Mouse (Mus musculus): ENCODE measurements at regions not wholly inside any gene's neighbourhood (a gene's known extent, or its start where the extent isn't known, plus 50 kb on each side); places are given as distances from the start of the nearest gene placed in this dataset.

DNA sequence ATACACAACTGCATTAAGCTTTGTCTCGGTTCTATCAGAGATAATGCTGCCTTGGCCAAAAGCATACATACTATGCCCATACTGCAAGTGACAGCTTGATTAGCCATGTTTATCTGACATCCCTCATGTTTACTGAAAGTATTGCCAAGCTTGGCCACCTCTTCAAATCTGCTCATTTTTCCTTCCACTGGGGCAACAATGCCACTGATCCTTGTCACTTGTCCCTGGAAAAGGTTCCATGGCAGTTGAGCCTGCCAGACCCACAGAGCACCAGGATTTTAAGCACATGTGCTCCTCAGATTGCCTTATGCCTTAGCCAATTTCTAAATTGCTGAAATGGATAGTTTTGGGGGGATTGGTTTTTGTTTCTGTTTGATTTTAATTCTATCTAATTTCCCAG lies 189.8 kb upstream of the Gm9972 start:
- H3K4me1 ChIP-seq (ENCODE audit: control insufficient read depth, insufficient read depth, low read length), result no peaks in the 10 kb centered on the region
- no peak overlapping the region for H3K4me3 ChIP-seq (ENCODE audit: insufficient read depth, low read depth, low read length)
- no peak for DNase-seq
- 85% methylated on average over 1 of the region's 1 CpGs for WGBS
- no peaks in the 10 kb centered on the region for H3K27me3 ChIP-seq (replicated peaks; ENCODE audit: control insufficient read depth, insufficient read depth, low read length)
- H3K36me3 ChIP-seq (ENCODE audit: control insufficient read depth, insufficient read depth, low read length), result no peaks in the 10 kb centered on the region
- TF ChIP-seq CTCF (conservative IDR thresholded peaks at IDR 0.05; ENCODE audit: insufficient read depth, insufficient read length, low read depth, low read length), result no peak
- TF ChIP-seq POLR2A (IDR thresholded peaks at IDR 0.05; ENCODE audit: low read depth, low read length), result no peak
- H3K27ac ChIP-seq (ENCODE audit: insufficient read depth, low read depth, low read length), result no peak overlapping the region

DNA sequence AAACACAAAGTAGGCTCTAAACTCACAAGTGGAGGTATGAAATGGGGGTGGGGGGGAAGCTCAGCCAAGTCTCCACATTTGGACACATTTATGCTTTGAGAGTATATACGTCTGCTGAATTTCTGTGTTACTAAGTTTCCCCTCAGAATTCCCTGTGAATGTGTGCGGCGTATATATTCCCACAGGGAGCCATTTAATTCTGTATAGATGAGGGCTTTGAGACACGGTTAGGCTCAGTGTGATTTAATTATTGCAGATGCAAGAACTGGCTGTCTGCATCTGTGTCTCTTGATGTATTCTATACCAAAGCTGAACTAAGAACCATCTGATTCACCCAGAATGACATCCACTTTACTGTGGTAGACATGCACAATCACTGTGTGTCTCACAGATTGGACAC lies 181.1 kb upstream of the Gm9972 start:
- no peak overlapping the region for H3K27ac ChIP-seq (ENCODE audit: insufficient read depth, low read depth, low read length)
- no peak overlapping the region for H3K4me3 ChIP-seq (ENCODE audit: insufficient read depth, low read depth, low read length)
- no peaks in the 10 kb centered on the region for H3K27me3 ChIP-seq (replicated peaks; ENCODE audit: control insufficient read depth, insufficient read depth, low read length)
- H3K4me1 ChIP-seq (ENCODE audit: control insufficient read depth, insufficient read depth, low read length), result no peaks in the 10 kb centered on the region
- DNase-seq, result no peak
- 83% methylated on average over 4 of the region's 4 CpGs for WGBS
- no peak for TF ChIP-seq POLR2A (IDR thresholded peaks at IDR 0.05; ENCODE audit: low read depth, low read length)
- H3K36me3 ChIP-seq (ENCODE audit: control insufficient read depth, insufficient read depth, low read length), result no peaks in the 10 kb centered on the region

DNA sequence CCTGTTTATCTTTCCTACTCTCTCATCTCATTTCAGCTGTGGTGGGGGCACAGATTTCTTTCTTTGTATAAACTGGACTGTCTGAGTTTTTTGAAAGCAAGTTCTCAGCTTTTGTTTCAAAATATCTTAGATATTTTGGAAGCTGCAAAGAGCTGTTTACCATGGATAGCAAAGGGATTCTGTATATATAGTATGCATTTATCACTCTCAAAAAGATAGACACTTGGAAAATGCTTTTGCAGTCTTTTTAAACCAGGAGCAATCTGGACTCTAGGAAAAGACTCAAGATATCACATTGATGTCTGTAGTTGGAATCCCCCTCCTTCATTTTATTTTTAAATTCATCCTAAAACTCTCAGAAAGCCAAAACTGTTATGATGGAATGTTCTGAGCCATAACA lies 177.9 kb upstream of the Gm9972 start:
- Histone ChIP-seq H3K27ac (ENCODE audit: insufficient read depth, low read depth, low read length) (no peak overlapping the region), H3K36me3 (ENCODE audit: control insufficient read depth, insufficient read depth, low read length) (no peaks in the 10 kb centered on the region), H3K4me1 (ENCODE audit: control insufficient read depth, insufficient read depth, low read length) (no peaks in the 10 kb centered on the region), H3K4me3 (ENCODE audit: insufficient read depth, low read depth, low read length) (no peak overlapping the region), H3K27me3 (replicated peaks; ENCODE audit: control insufficient read depth, insufficient read depth, low read length) (no peaks in the 10 kb centered on the region)
- TF ChIP-seq POLR2A (IDR thresholded peaks at IDR 0.05; ENCODE audit: low read depth, low read length) (no peak), CTCF (conservative IDR thresholded peaks at IDR 0.05; ENCODE audit: insufficient read depth, insufficient read length, low read depth, low read length) (no peak)
- no peak for DNase-seq

DNA sequence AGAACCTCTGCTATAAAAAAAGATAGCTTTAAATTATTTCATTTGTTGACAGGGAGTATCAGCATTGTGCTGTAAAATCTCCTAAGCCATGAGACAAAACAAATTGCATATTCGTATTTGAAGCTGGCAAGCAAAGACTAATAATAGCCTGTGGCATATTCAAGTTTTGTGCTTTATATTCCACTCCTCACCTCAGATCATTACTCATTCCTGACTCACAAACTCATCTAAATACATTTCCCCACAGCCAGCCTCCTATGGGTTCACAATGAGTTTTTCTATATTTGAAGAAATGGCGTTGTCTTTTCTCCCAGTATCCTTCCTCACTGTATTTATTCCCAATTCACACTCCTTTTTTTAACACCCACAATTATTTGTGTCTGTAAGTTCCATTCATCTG lies 161.5 kb upstream of the Gm9972 start:
- Histone ChIP-seq H3K27ac (ENCODE audit: insufficient read depth, low read depth, low read length) (no peak overlapping the region), H3K36me3 (ENCODE audit: control insufficient read depth, insufficient read depth, low read length) (no peaks in the 10 kb centered on the region), H3K4me1 (ENCODE audit: control insufficient read depth, insufficient read depth, low read length) (no peaks in the 10 kb centered on the region), H3K4me3 (ENCODE audit: insufficient read depth, low read depth, low read length) (no peak overlapping the region), H3K27me3 (replicated peaks; ENCODE audit: control insufficient read depth, insufficient read depth, low read length) (no peaks in the 10 kb centered on the region)
- TF ChIP-seq POLR2A (IDR thresholded peaks at IDR 0.05; ENCODE audit: low read depth, low read length), result no peak
- no peak for TF ChIP-seq CTCF (conservative IDR thresholded peaks at IDR 0.05; ENCODE audit: insufficient read depth, insufficient read length, low read depth, low read length)
- 78% methylated on average over 2 of the region's 2 CpGs for WGBS
- no peak for DNase-seq

DNA sequence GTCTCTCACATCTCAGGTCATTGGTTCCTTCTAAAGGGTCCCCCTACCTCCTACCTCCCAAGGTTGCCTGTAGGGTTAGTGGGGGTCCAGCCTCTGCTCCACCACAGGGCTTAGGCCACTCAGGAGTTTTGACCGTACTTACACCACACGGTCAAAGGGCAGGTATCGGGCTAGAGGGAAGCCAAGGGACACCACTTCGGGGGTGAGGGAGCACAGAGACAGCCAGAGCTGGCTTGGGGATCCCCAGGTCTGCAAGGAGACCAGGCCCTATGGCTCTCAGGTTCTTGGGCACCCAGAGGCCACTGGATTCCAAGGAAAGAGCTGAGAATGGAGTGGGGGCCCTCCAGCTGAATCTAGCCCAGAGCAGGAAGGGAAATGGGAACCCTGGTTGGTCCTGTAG lies 135.5 kb upstream of the Gm9972 start:
- no peak for DNase-seq
- no peaks in the 10 kb centered on the region for H3K4me1 ChIP-seq (ENCODE audit: control insufficient read depth, insufficient read depth, low read length)
- TF ChIP-seq CTCF (conservative IDR thresholded peaks at IDR 0.05; ENCODE audit: insufficient read depth, insufficient read length, low read depth, low read length), result no peak
- TF ChIP-seq POLR2A (IDR thresholded peaks at IDR 0.05; ENCODE audit: low read depth, low read length), result no peak
- no peaks in the 10 kb centered on the region for H3K36me3 ChIP-seq (ENCODE audit: control insufficient read depth, insufficient read depth, low read length)
- no peak overlapping the region for H3K27ac ChIP-seq (ENCODE audit: insufficient read depth, low read depth, low read length)
- H3K27me3 ChIP-seq (replicated peaks; ENCODE audit: control insufficient read depth, insufficient read depth, low read length), result no peaks in the 10 kb centered on the region
- WGBS, result 89% methylated on average over 4 of the region's 4 CpGs
- H3K4me3 ChIP-seq (ENCODE audit: insufficient read depth, low read depth, low read length), result no peak overlapping the region

DNA sequence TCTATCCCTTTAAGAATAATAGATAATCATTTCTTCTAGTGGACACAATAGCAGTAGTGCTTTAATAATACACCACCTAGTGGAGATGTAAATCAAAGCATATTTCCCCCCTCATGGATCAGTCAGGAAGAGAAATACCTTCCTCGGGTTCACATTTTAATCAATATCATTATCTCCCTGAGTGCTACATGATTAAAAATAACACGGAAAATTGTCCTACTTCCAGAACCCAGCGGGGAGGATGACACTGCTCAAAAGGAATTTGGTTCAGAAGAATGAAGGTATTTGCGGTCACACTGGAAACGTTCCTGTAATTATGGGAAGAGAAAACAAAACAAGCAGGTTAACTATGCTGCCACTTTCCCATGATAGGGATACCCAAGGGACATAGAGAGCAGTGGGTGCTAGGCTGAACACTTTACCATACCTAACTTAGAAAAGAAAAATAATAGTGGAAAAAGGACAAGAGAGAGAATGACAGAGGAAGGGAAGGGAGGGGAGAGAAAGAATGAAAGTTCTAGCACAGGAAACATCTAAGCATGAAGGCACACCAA lies 132.0 kb upstream of the Gm9972 start:
- no peaks in the 10 kb centered on the region for H3K27me3 ChIP-seq (replicated peaks; ENCODE audit: control insufficient read depth, insufficient read depth, low read length)
- H3K36me3 ChIP-seq (ENCODE audit: control insufficient read depth, insufficient read depth, low read length), result no peaks in the 10 kb centered on the region
- no peak overlapping the region for H3K4me3 ChIP-seq (ENCODE audit: insufficient read depth, low read depth, low read length)
- DNase-seq, result no peak
- no peak overlapping the region for H3K27ac ChIP-seq (ENCODE audit: insufficient read depth, low read depth, low read length)
- TF ChIP-seq CTCF (conservative IDR thresholded peaks at IDR 0.05; ENCODE audit: insufficient read depth, insufficient read length, low read depth, low read length) (no peak), POLR2A (IDR thresholded peaks at IDR 0.05; ENCODE audit: low read depth, low read length) (no peak)
- no peaks in the 10 kb centered on the region for H3K4me1 ChIP-seq (ENCODE audit: control insufficient read depth, insufficient read depth, low read length)
- WGBS, result 62% methylated on average over 5 of the region's 5 CpGs

DNA sequence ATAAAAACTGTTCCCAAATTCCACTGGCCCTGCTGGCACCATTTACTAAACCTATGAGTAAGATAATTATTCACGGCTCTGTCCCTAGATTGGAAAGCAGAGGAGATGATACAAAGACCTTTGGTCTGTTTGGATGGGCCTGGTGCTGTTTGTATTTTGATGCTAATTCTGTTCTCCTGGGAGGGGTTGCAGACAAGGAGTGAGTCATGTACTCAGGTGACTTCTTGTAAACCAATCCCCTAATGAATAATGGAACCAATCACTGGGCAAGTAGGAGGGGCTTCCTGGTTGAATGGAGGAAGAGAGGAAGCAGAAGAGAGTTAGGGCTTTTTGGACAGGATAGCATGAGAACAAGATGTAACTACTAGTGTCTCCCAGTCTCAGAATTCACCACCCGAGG lies 130.0 kb upstream of the Gm9972 start:
- Histone ChIP-seq H3K36me3 (ENCODE audit: control insufficient read depth, insufficient read depth, low read length) (no peaks in the 10 kb centered on the region), H3K27ac (ENCODE audit: insufficient read depth, low read depth, low read length) (no peak overlapping the region), H3K4me3 (ENCODE audit: insufficient read depth, low read depth, low read length) (no peak overlapping the region), H3K27me3 (replicated peaks; ENCODE audit: control insufficient read depth, insufficient read depth, low read length) (no peaks in the 10 kb centered on the region), H3K4me1 (ENCODE audit: control insufficient read depth, insufficient read depth, low read length) (no peaks in the 10 kb centered on the region)
- no peak for DNase-seq
- WGBS, result 84% methylated on average over 2 of the region's 2 CpGs
- TF ChIP-seq CTCF (conservative IDR thresholded peaks at IDR 0.05; ENCODE audit: insufficient read depth, insufficient read length, low read depth, low read length) (no peak), POLR2A (IDR thresholded peaks at IDR 0.05; ENCODE audit: low read depth, low read length) (no peak)

DNA sequence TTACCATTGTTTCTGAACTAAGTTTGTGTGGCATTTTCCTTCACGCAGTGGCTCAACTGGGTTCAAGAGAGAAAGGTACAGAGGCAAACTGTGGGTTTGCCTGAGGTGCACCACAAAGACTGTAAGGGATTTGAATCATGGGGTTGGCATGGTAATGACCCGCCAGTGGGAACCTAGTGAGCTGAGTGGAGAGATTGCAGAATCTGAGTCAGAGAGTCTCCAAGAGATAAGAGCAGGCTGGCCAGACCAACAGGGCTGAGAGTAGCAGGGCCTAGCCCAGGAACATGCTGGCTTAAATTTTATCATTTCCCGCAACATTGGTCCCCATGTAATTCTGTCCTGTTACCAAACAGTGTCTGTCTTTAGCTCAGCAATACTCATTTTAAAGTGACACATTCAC lies 129.5 kb upstream of the Gm9972 start:
- H3K4me3 ChIP-seq (ENCODE audit: insufficient read depth, low read depth, low read length), result no peak overlapping the region
- H3K4me1 ChIP-seq (ENCODE audit: control insufficient read depth, insufficient read depth, low read length), result no peaks in the 10 kb centered on the region
- no peak overlapping the region for H3K27ac ChIP-seq (ENCODE audit: insufficient read depth, low read depth, low read length)
- H3K27me3 ChIP-seq (replicated peaks; ENCODE audit: control insufficient read depth, insufficient read depth, low read length), result no peaks in the 10 kb centered on the region
- no peak for TF ChIP-seq POLR2A (IDR thresholded peaks at IDR 0.05; ENCODE audit: low read depth, low read length)
- TF ChIP-seq CTCF (conservative IDR thresholded peaks at IDR 0.05; ENCODE audit: insufficient read depth, insufficient read length, low read depth, low read length), result no peak
- no peaks in the 10 kb centered on the region for H3K36me3 ChIP-seq (ENCODE audit: control insufficient read depth, insufficient read depth, low read length)
- WGBS, result 93% methylated on average over 3 of the region's 3 CpGs
- no peak for DNase-seq
